Mouse (Mus musculus): ENCODE data around the gene Taok2. TPM values are rescaled to one million over a fixed set of nuclear protein-coding genes. Genes with fewer than 3 reads are reported as not detected.

Taok2 gene
- polyA plus RNA-seq, 1 experiment: 108 TPM

- Histone ChIP-seq H3K27me3 (ENCODE audit: control insufficient read depth, insufficient read depth, low read length) (no peaks in the 10 kb centered on the region), H3K4me3 (replicated peaks; ENCODE audit: insufficient read depth, low read depth, low read length) (no peak overlapping the region), H3K4me1 (ENCODE audit: control insufficient read depth, insufficient read depth, low read length) (peaks cover 10% of the 10 kb centered on the region), H3K27ac (ENCODE audit: insufficient read depth, low read length) (peak overlapping the region; percentile 26)
- peak; percentile 43; the same call in 1 of the 2 replicates for TF ChIP-seq CTCF (IDR thresholded peaks at IDR 0.05; ENCODE audit: borderline replicate concordance, insufficient read depth, low read depth, low read length)
- no peak for TF ChIP-seq POLR2A (IDR thresholded peaks at IDR 0.05; ENCODE audit: borderline replicate concordance, insufficient read depth, low read length)
- peak; percentile 52 to 66 for DNase-seq
- WGBS: 11% methylated on average over 3 of the region's 3 CpGs
These were observed 28.9 kb downstream of the Taok2 start for GRCm38 (mm10) chr7:126855641-126856040.

- TF ChIP-seq POLR2A (IDR thresholded peaks at IDR 0.05; ENCODE audit: borderline replicate concordance, insufficient read depth, low read length) (no peak), CTCF (IDR thresholded peaks at IDR 0.05; ENCODE audit: borderline replicate concordance, insufficient read depth, low read depth, low read length) (no peak)
- Histone ChIP-seq H3K4me3 (replicated peaks; ENCODE audit: insufficient read depth, low read depth, low read length) (no peak overlapping the region), H3K27ac (ENCODE audit: insufficient read depth, low read length) (no peak overlapping the region), H3K4me1 (ENCODE audit: control insufficient read depth, insufficient read depth, low read length) (peaks cover 10% of the 10 kb centered on the region), H3K27me3 (ENCODE audit: control insufficient read depth, insufficient read depth, low read length) (no peaks in the 10 kb centered on the region)
- WGBS: 87% methylated on average over 5 of the region's 5 CpGs
- no peak for DNase-seq
These were observed 31.0 kb downstream of the Taok2 start for GRCm38 (mm10) chr7:126853454-126853853.

GRCm38 (mm10) chr7:126851192-126851591 is 33.3 kb downstream of the Taok2 start:
- 50% methylated on average over 12 of the region's 12 CpGs for WGBS
- no peak for TF ChIP-seq CTCF (IDR thresholded peaks at IDR 0.05; ENCODE audit: borderline replicate concordance, insufficient read depth, low read depth, low read length)
- no peak for TF ChIP-seq POLR2A (IDR thresholded peaks at IDR 0.05; ENCODE audit: borderline replicate concordance, insufficient read depth, low read length)
- H3K4me1 ChIP-seq (ENCODE audit: control insufficient read depth, insufficient read depth, low read length): peaks cover 14% of the 10 kb centered on the region
- no peaks in the 10 kb centered on the region for H3K27me3 ChIP-seq (ENCODE audit: control insufficient read depth, insufficient read depth, low read length)
- H3K4me3 ChIP-seq (replicated peaks; ENCODE audit: insufficient read depth, low read depth, low read length): no peak overlapping the region
- DNase-seq: no peak
- H3K27ac ChIP-seq (ENCODE audit: insufficient read depth, low read length): no peak overlapping the region

GRCm38 (mm10) chr7:126850161-126850560 is 34.3 kb downstream of the Taok2 start:
- TF ChIP-seq POLR2A (IDR thresholded peaks at IDR 0.05; ENCODE audit: borderline replicate concordance, insufficient read depth, low read length): no peak
- no peak for TF ChIP-seq CTCF (IDR thresholded peaks at IDR 0.05; ENCODE audit: borderline replicate concordance, insufficient read depth, low read depth, low read length)

GRCm38 (mm10) chr7:126848794-126849193 is 35.7 kb downstream of the Taok2 start:
- H3K4me3 ChIP-seq (replicated peaks; ENCODE audit: insufficient read depth, low read depth, low read length): no peak overlapping the region
- no peak overlapping the region for H3K27ac ChIP-seq (ENCODE audit: insufficient read depth, low read length)
- H3K27me3 ChIP-seq (ENCODE audit: control insufficient read depth, insufficient read depth, low read length): no peaks in the 10 kb centered on the region
- TF ChIP-seq POLR2A (IDR thresholded peaks at IDR 0.05; ENCODE audit: borderline replicate concordance, insufficient read depth, low read length) (no peak), CTCF (IDR thresholded peaks at IDR 0.05; ENCODE audit: borderline replicate concordance, insufficient read depth, low read depth, low read length) (no peak)
- H3K4me1 ChIP-seq (ENCODE audit: control insufficient read depth, insufficient read depth, low read length): peaks cover 4% of the 10 kb centered on the region; the same call in 1 of the 2 replicates
- 38% methylated on average over 10 of the region's 10 CpGs for WGBS
- DNase-seq: peak; percentile 2 to 13

More at GRCm38 (mm10) chr7:126850161-126850560, 34.3 kb downstream of the Taok2 start:
- peaks cover 4% of the 10 kb centered on the region for H3K4me1 ChIP-seq (ENCODE audit: control insufficient read depth, insufficient read depth, low read length)
- WGBS: 96% methylated on average over 6 of the region's 6 CpGs
- H3K4me3 ChIP-seq (replicated peaks; ENCODE audit: insufficient read depth, low read depth, low read length): no peak overlapping the region
- DNase-seq: no peak
- no peaks in the 10 kb centered on the region for H3K27me3 ChIP-seq (ENCODE audit: control insufficient read depth, insufficient read depth, low read length)
- no peak overlapping the region for H3K27ac ChIP-seq (ENCODE audit: insufficient read depth, low read length)

- no peak for TF ChIP-seq POLR2A (IDR thresholded peaks at IDR 0.05; ENCODE audit: borderline replicate concordance, insufficient read depth, low read length)
- no peak for TF ChIP-seq CTCF (IDR thresholded peaks at IDR 0.05; ENCODE audit: borderline replicate concordance, insufficient read depth, low read depth, low read length)
- WGBS: 1% methylated on average over 74 of the region's 74 CpGs
- no peaks in the 10 kb centered on the region for H3K27me3 ChIP-seq (ENCODE audit: control insufficient read depth, insufficient read depth, low read length)
- H3K4me3 ChIP-seq (replicated peaks; ENCODE audit: insufficient read depth, low read depth, low read length): peak overlapping the region; percentile 34
- H3K27ac ChIP-seq (ENCODE audit: insufficient read depth, low read length): no peak overlapping the region
- peaks cover 4% of the 10 kb centered on the region; the same call in 1 of the 2 replicates for H3K4me1 ChIP-seq (ENCODE audit: control insufficient read depth, insufficient read depth, low read length)
- DNase-seq: peak in 1 of 2 experiments; percentile 28
These were observed 36.8 kb downstream of the Taok2 start for GRCm38 (mm10) chr7:126847421-126848398.

- Histone ChIP-seq H3K27me3 (ENCODE audit: control insufficient read depth, insufficient read depth, low read length) (no peaks in the 10 kb centered on the region), H3K4me1 (ENCODE audit: control insufficient read depth, insufficient read depth, low read length) (peaks cover 4% of the 10 kb centered on the region; the same call in 1 of the 2 replicates), H3K4me3 (replicated peaks; ENCODE audit: insufficient read depth, low read depth, low read length) (peak within 1 kb of the TSS; percentile 34), H3K27ac (ENCODE audit: insufficient read depth, low read length) (no peak within 1 kb of the TSS)
- no peak for DNase-seq
- TF ChIP-seq CTCF (IDR thresholded peaks at IDR 0.05; ENCODE audit: borderline replicate concordance, insufficient read depth, low read depth, low read length) (no peak), POLR2A (IDR thresholded peaks at IDR 0.05; ENCODE audit: borderline replicate concordance, insufficient read depth, low read length) (no peak)
- 41% methylated on average over 4 of the region's 4 CpGs for WGBS
These were observed 37.4 kb downstream of the Taok2 start, which contains the start of gene Doc2a for GRCm38 (mm10) chr7:126847116-126847420. TSS of gene Doc2a (plus strand) at chr7:126847416.

All from cerebellum, adult 2 months (tissue).